Mouse (Mus musculus) cerebellum, adult 2 months (tissue): ENCODE data around the gene Pnmt.

Experiments
- CTCF ChIP-seq: fragments of 200-500 bp; IDR thresholded peaks from 2 replicates; pipeline ENCODE4 v1.5.1; 2011; ENCODE audit warnings: low read depth, mild to moderate bottlenecking, control low read depth, low read length, moderate library complexity, borderline replicate concordance; ENCODE audit not compliant: insufficient read depth
- POLR2A ChIP-seq: fragments of 200-500 bp; IDR thresholded peaks from 2 replicates; pipeline ENCODE4 v1.6.1; 2011; ENCODE audit warnings: low read length, control low read depth, borderline replicate concordance; ENCODE audit not compliant: insufficient read depth

- TF ChIP-seq POLR2A (no peak), CTCF (no peak)
These were observed 16.9 kb upstream of the Pnmt start for GRCm38 (mm10) chr11:98369337-98369736.
